ENCODE assay signal across 16 mouse cellular contexts in the genomic region with DNA sequence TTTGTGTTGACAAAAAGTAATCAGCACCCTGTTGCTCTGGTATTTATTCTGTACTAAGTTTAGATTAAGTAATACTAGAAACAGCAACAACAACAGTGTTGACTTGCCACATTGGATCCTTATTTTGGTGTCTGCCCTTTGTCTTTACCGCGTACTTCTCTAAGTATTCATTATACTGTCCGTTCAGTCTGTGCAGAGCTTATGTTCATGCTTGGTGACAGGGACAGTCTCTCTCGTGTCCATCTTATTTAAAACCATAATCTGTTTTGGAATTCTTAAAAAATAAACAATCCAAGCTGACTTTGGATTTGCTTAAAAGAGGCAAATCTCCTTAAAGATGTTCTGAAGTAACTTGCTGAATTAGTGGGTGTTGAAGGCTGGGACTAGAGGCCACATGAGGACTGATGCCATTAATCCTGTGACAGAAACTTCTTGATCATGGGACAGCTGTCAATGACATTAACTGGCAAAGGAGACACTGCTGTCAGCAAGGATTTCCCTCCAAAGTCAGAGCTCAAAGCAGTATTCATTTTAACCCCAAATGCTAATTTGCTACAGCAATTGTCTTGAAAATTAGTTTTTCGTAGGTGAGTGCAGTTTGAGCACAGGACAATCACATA.
"Had no signal": no experiment of that assay in that cellular context is flagged by ENCODE, and none has a peak within 500 bp of the region (broad histone marks: within the 10 kb centered on the region; RNA-seq: fewer than 3 reads in every experiment).

No protein-coding gene starts in this region.

- H3K27me3 ChIP-seq: intestine, embryonic 15.5 days; kidney, embryonic 15.5 days; liver, embryonic 13.5 days; megakaryocyte, embryonic 14.5 days; midbrain, embryonic 12.5 days; midbrain, embryonic 15.5 days; neural tube, embryonic 12.5 days; neural tube, embryonic 15.5 days had no signal

- H3K4me3 ChIP-seq: intestine, embryonic 15.5 days; kidney, embryonic 15.5 days; left cerebral cortex, adult 2 months; liver, embryonic 13.5 days; megakaryocyte, embryonic 14.5 days; midbrain, embryonic 12.5 days; midbrain, embryonic 15.5 days; neural tube, embryonic 12.5 days; neural tube, embryonic 15.5 days had no signal

- H3K4me1 ChIP-seq: intestine, embryonic 15.5 days; megakaryocyte, embryonic 14.5 days; neural tube, embryonic 15.5 days had no signal

- H3K9ac ChIP-seq: intestine, embryonic 15.5 days; kidney, embryonic 15.5 days; liver, embryonic 13.5 days; midbrain, embryonic 12.5 days; midbrain, embryonic 15.5 days; neural tube, embryonic 12.5 days; neural tube, embryonic 15.5 days had no signal

- H3K4me2 ChIP-seq: intestine, embryonic 15.5 days; kidney, embryonic 15.5 days; liver, embryonic 13.5 days; midbrain, embryonic 12.5 days; midbrain, embryonic 15.5 days; neural tube, embryonic 12.5 days; neural tube, embryonic 15.5 days had no signal

- H3K9me3 ChIP-seq: intestine, embryonic 15.5 days; kidney, embryonic 15.5 days; liver, embryonic 13.5 days; megakaryocyte, embryonic 14.5 days; midbrain, embryonic 12.5 days; midbrain, embryonic 15.5 days; neural tube, embryonic 12.5 days; neural tube, embryonic 15.5 days had no signal

- H3K36me3 ChIP-seq: intestine, embryonic 15.5 days; kidney, embryonic 15.5 days; liver, embryonic 13.5 days; midbrain, embryonic 12.5 days; midbrain, embryonic 15.5 days; neural tube, embryonic 12.5 days; neural tube, embryonic 15.5 days had no signal

- ATAC-seq: intestine, embryonic 15.5 days; midbrain, embryonic 15.5 days had no signal

- H3K27ac ChIP-seq: intestine, embryonic 15.5 days; kidney, embryonic 15.5 days; left cerebral cortex, adult 2 months; liver, embryonic 13.5 days; midbrain, embryonic 12.5 days; midbrain, embryonic 15.5 days; neural tube, embryonic 12.5 days; neural tube, embryonic 15.5 days had no signal

- DNase-seq: kidney, adult 11 months; kidney, adult 8-10 months; kidney, postnatal 10 days; kidney, postnatal 36 days; layer of hippocampus, postnatal 36 days; liver, embryonic 13.5 days; thymus, adult 18-20 months; thymus, postnatal 4 days had no signal
